Mouse (Mus musculus): ENCODE results near the gene Ddah2.

Gene Ddah2

GRCm38 (mm10) chr17:35052271-35052798 lies 6.5 kb upstream of the Ddah2 start:
- no peak for DNase-seq

DNA sequence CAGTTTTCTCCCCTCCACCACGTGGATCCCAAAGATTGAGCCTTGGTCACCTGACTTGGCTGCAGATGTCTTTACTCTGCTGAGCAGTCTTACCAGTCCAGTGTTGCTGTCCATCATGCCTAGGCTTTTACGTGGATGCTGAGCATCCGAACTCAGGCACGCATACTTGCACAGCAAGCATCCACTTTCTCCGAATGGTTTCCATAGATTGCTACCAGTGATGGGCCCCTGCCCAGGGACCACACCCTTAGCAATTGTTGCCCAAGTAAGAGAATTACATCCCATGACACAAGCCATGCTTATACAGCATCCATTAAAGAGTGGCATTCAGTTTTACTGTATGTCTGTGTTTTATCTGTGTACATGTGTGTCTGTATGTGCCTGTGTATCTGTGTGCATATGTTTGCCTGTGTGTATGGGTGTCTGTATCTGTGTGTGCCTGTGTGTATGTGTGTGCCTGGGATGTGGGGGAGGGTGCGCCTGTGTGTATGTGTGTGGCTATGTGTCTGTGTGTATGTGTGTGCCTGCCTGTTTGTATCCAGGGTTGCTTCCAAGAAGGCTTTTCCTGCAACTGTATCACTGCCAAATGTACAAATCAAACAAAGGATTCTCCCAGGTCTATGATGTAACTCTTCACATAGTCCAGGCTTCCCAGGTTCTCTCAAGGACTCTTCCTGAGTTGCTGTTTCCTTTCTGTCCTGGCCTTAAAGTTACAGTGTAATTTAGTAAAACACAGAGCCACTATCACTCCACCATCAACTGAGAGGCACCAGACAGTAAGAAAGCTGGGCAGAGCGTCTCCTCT lies 2.9 kb upstream of the Ddah2 start:
- no peak for DNase-seq

- no peak for DNase-seq
Measured at GRCm38 (mm10) chr17:35057090-35057489, 1.7 kb upstream of the Ddah2 start.

DNA sequence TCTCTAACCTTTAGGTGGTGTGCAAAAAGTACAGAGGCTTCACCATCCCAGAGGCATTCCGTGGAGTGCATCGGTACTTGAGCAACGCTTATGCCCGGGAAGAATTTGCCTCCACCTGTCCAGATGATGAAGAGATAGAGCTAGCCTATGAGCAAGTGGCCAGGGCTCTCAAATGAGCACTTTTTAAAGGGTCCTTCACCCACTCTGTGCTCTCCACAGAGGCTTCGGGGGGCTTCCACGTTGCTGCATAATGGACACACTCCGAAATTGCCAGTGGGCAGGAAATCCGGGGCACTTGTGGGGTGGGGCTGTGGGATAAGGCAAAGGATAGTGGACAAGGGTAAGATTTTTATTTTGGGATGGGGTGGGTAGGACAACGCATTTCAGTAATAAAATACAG lies 519 bp upstream of the Ddah2 start:
- no peak for DNase-seq

GRCm38 (mm10) chr17:35060071-35060470 lies 1.2 kb downstream of the Ddah2 start:
- DNase-seq, result no peak

GRCm38 (mm10) chr17:35060737-35061297 lies 2.0 kb downstream of the Ddah2 start:
- DNase-seq, result no peak

GRCm38 (mm10) chr17:35061299-35061698 lies 2.5 kb downstream of the Ddah2 start:
- no peak for DNase-seq

DNA sequence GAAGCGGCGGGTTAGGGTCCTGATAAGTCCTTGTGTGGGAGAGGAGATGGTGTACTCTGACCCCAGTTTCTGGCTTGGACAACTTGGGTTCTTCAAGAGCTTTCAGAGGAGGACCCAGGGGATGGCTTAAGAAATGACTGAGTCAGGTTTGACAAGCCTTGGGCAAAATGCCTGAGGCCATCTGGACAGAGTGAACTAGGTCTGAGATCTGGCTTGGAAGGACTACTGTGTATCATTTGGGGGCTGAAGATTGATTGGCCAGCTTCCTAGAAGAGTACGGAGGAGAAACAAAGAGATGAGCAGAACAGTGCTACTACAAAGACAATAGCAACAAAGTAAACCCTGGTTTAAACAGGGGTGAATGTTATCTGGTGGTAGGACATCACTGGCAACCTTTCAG lies 4.6 kb downstream of the Ddah2 start:
- no peak for DNase-seq

DNA sequence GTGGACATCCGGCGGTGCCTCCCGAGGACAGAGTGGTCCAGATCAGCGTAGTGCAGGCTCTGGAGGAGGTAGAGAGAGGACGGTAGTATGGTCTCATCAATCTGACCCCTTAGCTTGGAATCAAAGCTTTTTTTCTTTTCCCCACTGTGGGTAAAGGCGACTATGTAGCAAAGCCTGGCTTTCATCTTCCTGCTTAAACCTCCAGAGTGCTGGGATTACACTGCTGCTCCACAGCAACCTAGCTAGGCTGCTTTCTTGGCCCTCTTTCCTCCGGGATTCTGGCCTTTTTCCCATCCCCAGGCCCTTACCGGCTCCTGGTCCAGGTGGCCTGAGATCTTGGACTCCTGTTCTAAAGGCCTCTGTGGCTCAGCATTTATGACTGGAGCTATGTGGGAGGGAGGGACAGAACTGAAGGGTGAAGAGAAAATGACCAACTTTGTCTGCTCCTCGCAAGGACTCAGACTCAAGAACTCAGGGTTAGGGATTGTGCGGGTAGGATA lies 5.6 kb downstream of the Ddah2 start:
- DNase-seq, result no peak

DNA sequence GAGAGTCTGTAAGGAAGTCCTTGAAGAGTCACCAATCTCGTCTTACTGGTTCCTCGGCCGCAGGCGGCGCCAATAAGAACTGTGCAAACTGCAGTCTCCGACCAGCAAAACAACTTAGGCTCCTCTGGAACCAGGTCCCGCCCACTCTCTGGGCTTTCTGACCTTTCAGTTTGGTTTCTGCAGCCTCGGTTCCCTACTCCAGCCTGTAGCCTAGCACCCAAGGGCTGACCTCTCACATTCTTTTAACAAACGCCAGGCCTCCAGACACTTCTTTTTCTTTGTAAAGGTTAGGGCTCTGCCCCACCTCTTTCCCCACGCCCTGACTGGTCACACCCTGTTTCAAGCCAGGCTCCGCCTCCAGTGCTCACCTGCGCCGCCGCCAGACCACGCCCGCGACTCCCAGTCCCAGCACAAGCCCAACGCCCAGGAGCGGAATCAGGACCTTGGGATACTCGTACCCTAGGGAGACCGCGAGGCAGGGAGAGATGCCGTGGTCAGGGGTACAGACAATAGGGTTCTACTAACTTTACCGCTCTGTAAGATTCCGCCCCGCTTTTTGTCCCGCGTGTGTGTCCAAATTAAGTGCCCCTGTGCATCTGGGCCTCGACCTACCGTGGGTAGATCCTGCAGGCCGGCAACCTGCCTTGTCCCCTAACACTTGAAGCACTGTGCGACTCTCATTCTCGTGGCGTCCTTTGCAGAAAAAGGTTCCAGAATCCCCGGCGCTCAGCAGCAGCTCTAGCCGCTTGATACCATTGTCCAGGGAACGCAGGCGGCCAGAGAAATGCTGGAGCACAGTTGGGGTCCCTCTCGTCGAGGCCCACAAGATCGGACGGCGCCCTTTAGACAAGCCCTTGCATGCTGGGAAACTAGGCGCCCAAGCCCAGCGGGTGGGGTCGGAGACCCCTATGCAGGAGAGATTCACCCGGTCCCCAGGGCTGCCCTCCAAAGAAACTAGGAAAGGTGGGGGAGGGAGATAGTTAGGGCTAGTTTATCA lies 6.4 kb downstream of the Ddah2 start, which contains the start of gene Ly6g6c:
Ly6g6c (plus strand) TSS at position 438 of the 997 bp plus-strand sequence.
- DNase-seq, result no peak

DNA sequence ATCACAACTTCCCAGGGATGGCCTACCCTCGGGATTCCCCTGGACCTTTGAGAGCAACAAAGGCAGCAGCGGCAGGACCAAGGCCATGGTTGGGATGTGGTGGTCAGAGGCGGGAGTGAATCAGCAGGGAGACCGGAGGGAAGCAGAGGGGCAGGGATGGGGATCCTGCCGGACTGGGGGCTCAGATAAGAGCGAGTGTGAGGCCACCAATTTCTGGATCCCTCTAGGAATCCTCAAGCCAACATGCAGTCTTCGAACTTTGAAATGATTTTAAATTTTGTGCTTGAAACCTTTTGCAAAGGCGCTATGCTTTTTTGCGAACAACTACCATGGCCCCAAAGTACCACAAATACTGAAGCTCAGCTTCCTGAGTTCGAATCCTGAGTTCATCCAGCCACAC lies 7.2 kb downstream of the Ddah2 start, which contains the start of gene Mpig6b:
Mpig6b (minus strand) TSS at position 101 of the 400 bp plus-strand sequence.
- DNase-seq, result no peak

DNA sequence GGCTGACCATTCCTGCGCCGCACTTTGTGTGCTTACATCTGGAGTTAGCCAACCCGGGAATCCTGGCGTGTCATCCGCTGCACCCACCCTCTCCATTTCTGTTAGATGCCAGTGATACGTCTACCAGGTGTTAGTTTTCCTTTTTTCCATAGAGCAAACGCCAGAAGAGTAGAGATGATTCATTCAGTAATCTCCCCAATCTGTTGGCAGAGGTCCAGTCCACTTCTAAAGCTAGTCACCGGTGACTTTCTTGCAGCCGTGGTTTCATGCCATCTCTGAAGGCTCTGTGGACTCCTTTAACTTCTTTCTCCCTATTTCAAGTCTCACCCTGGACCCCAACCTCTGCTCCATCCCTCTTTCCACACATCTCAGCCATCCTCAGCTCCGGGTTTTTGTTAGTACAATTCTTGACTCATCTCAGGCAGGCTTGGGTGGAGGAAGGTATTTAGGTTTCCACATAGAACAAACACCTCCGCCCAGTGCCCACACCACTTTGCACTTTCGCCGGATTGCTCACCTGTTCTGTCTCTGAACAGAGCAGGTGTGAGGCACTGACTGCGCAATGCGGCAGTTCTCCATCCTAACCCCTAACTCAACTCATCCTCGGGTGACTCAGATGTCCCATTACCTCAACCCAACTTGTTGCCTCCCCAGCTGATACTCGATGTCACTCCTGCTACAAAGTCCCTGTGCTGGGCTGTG lies 9.5 kb downstream of the Ddah2 start:
- DNase-seq, result peak; percentile 30

- DNase-seq, result no peak
Measured at GRCm38 (mm10) chr17:35070556-35071229, 11.9 kb downstream of the Ddah2 start.

DNA sequence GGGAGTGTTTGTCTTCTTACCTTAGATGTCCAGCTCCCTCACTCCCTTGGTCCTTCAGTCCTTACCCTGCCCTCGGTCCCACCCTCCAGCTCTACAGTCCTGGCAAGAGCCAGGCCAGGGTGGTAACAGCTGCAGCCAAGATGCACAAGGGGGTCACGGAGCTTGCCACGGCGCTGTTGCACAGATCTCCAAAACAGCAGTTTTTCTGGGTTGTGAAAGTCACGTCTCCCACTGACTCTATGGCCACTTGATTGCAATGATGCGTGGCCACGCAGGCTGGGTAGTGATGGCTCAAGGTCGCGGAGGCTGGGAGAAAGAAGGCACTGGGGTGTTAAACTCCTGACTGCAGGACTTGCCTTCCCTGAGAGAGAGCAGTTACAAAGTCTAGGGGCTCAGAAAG lies 12.6 kb downstream of the Ddah2 start:
- no peak for DNase-seq

- DNase-seq, result no peak
Measured at GRCm38 (mm10) chr17:35074097-35074496, 15.3 kb downstream of the Ddah2 start.

DNA sequence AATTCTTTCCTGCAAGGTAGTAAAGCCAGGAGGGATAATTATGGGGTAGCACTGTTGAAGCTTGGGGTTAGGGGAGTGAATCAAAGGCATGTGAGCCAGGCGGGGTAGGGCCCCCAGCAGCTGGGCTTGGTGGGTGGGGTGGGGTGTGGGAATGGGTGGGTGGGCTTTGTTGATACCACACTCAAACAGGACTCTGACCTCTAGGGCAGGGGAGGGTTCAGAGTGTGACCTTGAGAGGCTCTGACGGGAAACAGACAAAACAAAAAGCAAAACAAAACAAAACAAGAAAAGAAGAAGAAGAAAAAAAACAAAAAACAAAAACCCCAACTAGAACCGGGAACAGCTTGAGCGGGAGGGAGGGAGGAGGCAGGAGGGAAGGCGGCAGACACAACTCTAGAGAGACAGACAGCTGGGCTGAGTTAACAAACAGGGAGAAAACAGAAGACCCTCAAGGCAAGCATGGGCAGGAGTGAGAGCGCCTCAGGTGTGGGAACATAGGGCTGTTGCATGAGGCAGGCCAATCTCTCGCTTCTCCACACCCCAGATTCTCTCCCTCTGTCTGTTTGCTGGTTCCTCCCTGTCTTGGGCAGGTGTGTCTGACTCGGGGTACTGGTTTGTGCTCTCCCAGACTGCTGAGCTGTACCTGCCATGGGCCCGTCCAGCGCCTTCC lies 17.8 kb downstream of the Ddah2 start, which contains the start of gene Ly6g6e:
Ly6g6e (plus strand) TSS at position 396 of the 670 bp plus-strand sequence.
- DNase-seq, result no peak

GRCm38 (mm10) chr17:35077285-35077684 lies 18.4 kb downstream of the Ddah2 start:
- DNase-seq, result no peak

- no peak for DNase-seq
Measured at GRCm38 (mm10) chr17:35077786-35078233, 19.0 kb downstream of the Ddah2 start, which contains the start of gene Ly6g6d. Gene Ly6g6d (minus strand): TSS chr17:35078065.

GRCm38 (mm10) chr17:35079778-35080177 lies 20.9 kb downstream of the Ddah2 start:
- no peak for DNase-seq

DNA sequence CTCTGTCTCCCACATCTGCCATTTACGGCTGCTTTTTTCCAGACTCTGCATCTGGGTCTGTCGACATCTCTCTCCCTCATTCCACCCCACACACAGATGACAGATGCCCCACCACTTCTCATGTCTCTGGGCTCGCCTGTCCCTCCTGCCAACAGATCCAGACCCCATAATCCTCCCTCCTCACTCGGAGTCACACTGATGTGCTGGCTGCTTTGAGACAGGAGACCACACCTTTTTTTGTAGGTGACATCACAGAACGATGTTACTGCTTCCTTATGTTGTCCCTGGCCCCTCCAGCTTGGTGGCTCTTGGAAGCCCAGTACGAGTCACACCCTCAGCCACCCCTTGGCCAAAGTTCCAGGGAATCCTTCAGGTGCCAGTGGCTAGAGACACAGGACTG lies 21.4 kb downstream of the Ddah2 start:
- DNase-seq, result no peak

- no peak for DNase-seq
Measured at GRCm38 (mm10) chr17:35080710-35081109, 21.9 kb downstream of the Ddah2 start.

All from right cerebral cortex, postnatal 25 days (tissue).